Mouse (Mus musculus) stomach, postnatal 0 days (tissue): Measurements from ENCODE around the gene Gm614. TPM values are rescaled to one million over a fixed set of nuclear protein-coding genes. Genes with fewer than 3 reads are reported as not detected.

Source experiments
- ATAC-seq: fragments of 200-750 bp; cut with Nextera tagmentation; 2 replicates; pipeline ENCODE4 v1.8.0; 2017; ENCODE audit not compliant: low FRiP score, low TSS enrichment
- DNase-seq: peaks from one replicate; pipeline ENCODE4 v3.0.0-alpha.2; 2016; ENCODE audit warnings: low spot score
- H3K27ac ChIP-seq: fragments of 300-500 bp; sonication (generic); replicated peaks from 2 replicates; pipeline ENCODE4 v1.5.1; 2014; ENCODE audit warnings: mild to moderate bottlenecking, control low read depth
- H3K27me3 ChIP-seq: fragments of 300-500 bp; sonication (generic); 2 replicates; pipeline ENCODE4 v1.6.1; 2014; ENCODE audit warnings: low read length; ENCODE audit not compliant: control insufficient read depth, insufficient read depth
- H3K36me3 ChIP-seq: fragments of 300-500 bp; sonication (generic); 2 replicates; pipeline ENCODE4 v1.6.1; 2014; ENCODE audit warnings: low read length, mixed read lengths; ENCODE audit not compliant: control insufficient read depth, insufficient read depth
- H3K4me1 ChIP-seq: fragments of 300-500 bp; sonication (generic); replicated peaks from 2 replicates; pipeline ENCODE4 v1.6.1; 2014; ENCODE audit warnings: antibody characterized with exemption; ENCODE audit not compliant: control insufficient read depth, insufficient read depth
- H3K4me2 ChIP-seq: fragments of 300-500 bp; sonication (generic); replicated peaks from 2 replicates; pipeline ENCODE4 v1.6.1; 2014; ENCODE audit warnings: low read depth, mild to moderate bottlenecking, control low read depth, moderate library complexity
- H3K4me3 ChIP-seq: fragments of 300-500 bp; sonication (generic); 2 replicates; pipeline ENCODE4 v1.5.1; 2014; ENCODE audit warnings: low read depth, low read length, control low read depth
- H3K9ac ChIP-seq: fragments of 300-500 bp; sonication (generic); 2 replicates; pipeline ENCODE4 v1.6.1; 2014; ENCODE audit warnings: mild to moderate bottlenecking, low read length, control low read depth, mixed read lengths
- H3K9me3 ChIP-seq: fragments of 300-500 bp; sonication (generic); 2 replicates; pipeline ENCODE4 v1.6.1; 2016; ENCODE audit warnings: low read length; ENCODE audit not compliant: control insufficient read depth
- CTCF ChIP-seq: IDR thresholded peaks from 2 replicates; pipeline ENCODE4 v1.5.1; 2016; ENCODE audit warnings: antibody characterized with exemption, low read depth, mild to moderate bottlenecking, moderate library complexity
- EP300 ChIP-seq: optimal IDR thresholded peaks from 2 replicates; pipeline ENCODE3; 2016; ENCODE audit warnings: antibody characterized with exemption
- WGBS: fragments of 180-500 bp; shearing (Covaris S2); extraction: QIAGEN DNeasy Blood & Tissue Kit; methylation state at CpG from one replicate; pipeline ENCODE4 v1.1.7; 2014; 5-methylcytosine and 5-hydroxymethylcytosine counted together
- polyA plus RNA-seq: library from polyadenylated mRNA; unstranded; fragments of >200 nt; fragmentation: Nextera tagmentation; extraction: Ambion mirVana; gene quantifications from 2 replicates; pipeline ENCODE4 v1.2.1, GENCODE M21; 2015

Gene Gm614
- polyA plus RNA-seq, 1 experiment from 2014 or later = not detected

DNA sequence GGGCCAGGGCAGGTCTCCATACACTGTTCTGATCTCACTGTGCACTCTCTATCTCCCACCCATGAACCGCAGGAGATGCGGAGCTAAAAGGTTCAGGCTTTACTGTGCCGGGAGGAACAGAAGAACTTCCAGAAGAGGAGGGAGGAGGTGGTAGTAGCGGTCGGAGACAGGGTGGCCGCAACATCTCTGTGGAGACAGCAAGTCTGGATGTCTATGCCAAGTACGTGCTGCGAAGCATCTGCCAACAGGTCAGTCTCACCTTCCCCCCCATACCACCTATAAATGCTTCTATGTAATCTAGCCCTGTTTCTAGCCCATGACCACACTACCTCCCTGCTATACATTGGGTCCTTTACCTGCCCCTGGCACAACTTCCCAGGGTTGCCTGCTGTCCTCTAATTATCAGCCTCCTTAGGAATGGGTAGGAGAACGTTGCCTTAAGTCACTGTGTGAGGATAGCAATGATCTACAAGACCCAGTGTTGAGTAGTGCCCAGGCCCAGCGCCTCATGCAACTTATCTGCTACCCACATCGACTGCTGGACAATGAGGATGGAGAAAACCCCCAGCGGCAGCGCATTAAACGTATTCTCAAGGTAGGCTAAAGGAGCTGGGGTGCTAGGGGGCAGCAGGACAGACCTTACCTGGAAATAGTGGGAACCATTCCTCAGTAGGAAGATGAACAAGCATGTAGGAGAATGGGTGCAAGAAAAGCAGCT is 22.3 kb upstream of the Gm614 start:
- H3K27me3 ChIP-seq = no peaks in the 10 kb centered on the region
- TF ChIP-seq CTCF (no peak), EP300 (no peak)
- no peak overlapping the region for H3K9ac ChIP-seq
- H3K4me2 ChIP-seq = no peak overlapping the region
- no peaks in the 10 kb centered on the region for H3K36me3 ChIP-seq
- H3K9me3 ChIP-seq = no peaks in the 10 kb centered on the region
- no peaks in the 10 kb centered on the region for H3K4me1 ChIP-seq
- H3K27ac ChIP-seq = no peak overlapping the region
- no peak overlapping the region for H3K4me3 ChIP-seq
- ATAC-seq (no peak), DNase-seq (no peak)
- 94% methylated on average over 13 of the region's 14 CpGs for WGBS

DNA sequence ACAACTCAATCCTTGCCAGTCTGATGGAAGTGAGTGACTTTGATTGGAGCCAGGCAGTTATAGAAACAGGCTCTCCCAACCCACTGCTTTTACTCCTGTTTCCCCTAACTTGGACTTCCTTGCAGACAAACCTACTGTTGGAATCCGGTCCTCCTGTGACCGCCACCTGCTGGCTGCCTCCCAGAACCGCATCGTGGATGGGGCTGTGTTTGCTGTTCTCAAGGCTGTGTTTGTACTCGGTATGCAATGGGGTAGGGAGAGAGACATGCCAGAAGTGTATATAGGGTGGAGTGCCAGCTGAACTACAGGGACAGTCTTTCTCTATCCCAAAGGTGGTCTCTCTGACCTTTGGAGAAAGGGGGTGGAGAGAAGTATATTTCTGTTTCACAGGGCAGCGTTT is 21.7 kb upstream of the Gm614 start:
- ATAC-seq (0 out of 2 replicates have a peak, but pooled peaks have one; percentile 45), DNase-seq (peak; percentile 77)
- Histone ChIP-seq H3K4me3 (no peak overlapping the region), H3K27me3 (no peaks in the 10 kb centered on the region), H3K4me1 (no peaks in the 10 kb centered on the region), H3K36me3 (no peaks in the 10 kb centered on the region), H3K9me3 (no peaks in the 10 kb centered on the region), H3K9ac (no peak overlapping the region), H3K27ac (no peak overlapping the region), H3K4me2 (no peak overlapping the region)
- peak; percentile 85 for TF ChIP-seq CTCF
- no peak for TF ChIP-seq EP300
- WGBS = 23% methylated on average over 6 of the region's 6 CpGs

- no peak overlapping the region for H3K4me3 ChIP-seq
- H3K4me1 ChIP-seq = no peaks in the 10 kb centered on the region
- no peaks in the 10 kb centered on the region for H3K36me3 ChIP-seq
- H3K4me2 ChIP-seq = no peak overlapping the region
- DNase-seq = no peak
- 77% methylated on average over 6 of the region's 6 CpGs for WGBS
- H3K27me3 ChIP-seq = no peaks in the 10 kb centered on the region
- H3K9ac ChIP-seq = no peak overlapping the region
- H3K9me3 ChIP-seq = no peaks in the 10 kb centered on the region
- TF ChIP-seq EP300 = no peak
- TF ChIP-seq CTCF = no peak
- H3K27ac ChIP-seq = no peak overlapping the region
- no peak for ATAC-seq
Measured at GRCm38 (mm10) chrX:101282813-101283212, 19.0 kb upstream of the Gm614 start.

DNA sequence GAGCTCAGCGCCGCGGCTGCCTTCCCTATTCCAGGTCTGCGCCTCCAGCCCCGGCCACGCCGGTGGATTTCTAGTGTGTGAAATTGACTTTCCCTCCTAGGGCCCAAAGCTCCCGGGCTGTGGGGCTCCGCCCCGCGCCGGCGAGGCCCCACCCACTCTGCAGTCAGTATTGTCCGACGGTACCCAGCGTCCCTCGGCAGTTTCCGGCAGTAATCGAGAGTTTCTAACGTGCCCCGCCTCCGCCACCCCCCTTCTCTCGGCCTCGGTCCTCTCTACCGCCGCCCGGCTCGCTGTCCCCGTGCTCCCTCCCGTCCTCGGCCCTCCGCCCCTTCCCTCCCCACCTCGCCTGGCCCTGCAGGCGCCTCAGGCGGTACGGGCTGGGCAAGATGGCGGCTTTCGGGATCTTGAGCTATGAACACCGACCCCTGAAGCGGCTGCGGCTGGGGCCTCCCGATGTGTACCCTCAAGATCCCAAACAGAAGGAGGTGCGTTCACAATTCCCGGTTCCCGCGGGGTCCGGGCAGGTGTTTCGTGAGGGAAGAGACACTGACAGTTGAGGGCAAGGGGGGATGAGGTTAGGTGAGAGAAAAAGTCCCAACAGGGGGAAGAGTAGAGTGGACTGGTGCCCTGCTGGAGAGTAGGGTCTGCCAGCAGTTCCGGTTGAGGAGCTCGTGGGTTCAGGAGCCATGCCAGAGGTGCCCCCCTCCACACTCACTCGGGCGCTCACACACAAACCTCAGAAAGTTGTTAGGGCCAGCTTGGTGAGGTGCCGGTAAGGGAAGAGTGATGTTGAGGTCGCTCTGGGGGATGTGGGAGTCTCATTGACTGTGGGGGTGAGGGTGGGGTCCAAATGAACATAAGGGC is 10.3 kb upstream of the Gm614 start, which contains the start of gene Med12:
Med12 (plus strand) TSS at position 156 of the 864 bp plus-strand sequence.
- 14% methylated on average over 42 of the region's 54 CpGs for WGBS
- DNase-seq (peak; percentile 92), ATAC-seq (peak; percentile 98)
- TF ChIP-seq CTCF (no peak), EP300 (no peak)
- no peaks in the 10 kb centered on the region for H3K9me3 ChIP-seq
- no peaks in the 10 kb centered on the region for H3K27me3 ChIP-seq
- H3K4me1 ChIP-seq = no peaks in the 10 kb centered on the region
- H3K4me2 ChIP-seq = peak within 1 kb of the TSS; percentile 51
- peak within 1 kb of the TSS; percentile 72 for H3K9ac ChIP-seq
- peak within 1 kb of the TSS; percentile 58 for H3K4me3 ChIP-seq
- peak within 1 kb of the TSS; percentile 53; the same call in 1 of the 2 replicates for H3K27ac ChIP-seq
- H3K36me3 ChIP-seq = no peaks in the 10 kb centered on the region

- peak overlapping the region; percentile 39 for H3K4me2 ChIP-seq
- H3K27me3 ChIP-seq = no peaks in the 10 kb centered on the region
- peak overlapping the region; percentile 58; the same call in 1 of the 2 replicates for H3K4me3 ChIP-seq
- no peak for TF ChIP-seq CTCF
- no peak for TF ChIP-seq EP300
- no peak for DNase-seq
- peak overlapping the region; percentile 72 for H3K9ac ChIP-seq
- no peaks in the 10 kb centered on the region for H3K4me1 ChIP-seq
- H3K27ac ChIP-seq = no peak overlapping the region
- no peaks in the 10 kb centered on the region for H3K36me3 ChIP-seq
- H3K9me3 ChIP-seq = no peaks in the 10 kb centered on the region
- 21% methylated on average over 6 of the region's 6 CpGs for WGBS
- ATAC-seq = peak; percentile 2; the same call in 1 of the 2 replicates
Measured at GRCm38 (mm10) chrX:101273410-101273809, 9.6 kb upstream of the Gm614 start.
